Mouse (Mus musculus): Measurements from ENCODE around the gene Pex19. TPM values are rescaled to one million over a fixed set of nuclear protein-coding genes. Genes with fewer than 3 reads are reported as not detected.

Gene Pex19
- total and polyA plus RNA-seq, 2 experiments from 2014 or later, result 140 to 154 TPM

DNA sequence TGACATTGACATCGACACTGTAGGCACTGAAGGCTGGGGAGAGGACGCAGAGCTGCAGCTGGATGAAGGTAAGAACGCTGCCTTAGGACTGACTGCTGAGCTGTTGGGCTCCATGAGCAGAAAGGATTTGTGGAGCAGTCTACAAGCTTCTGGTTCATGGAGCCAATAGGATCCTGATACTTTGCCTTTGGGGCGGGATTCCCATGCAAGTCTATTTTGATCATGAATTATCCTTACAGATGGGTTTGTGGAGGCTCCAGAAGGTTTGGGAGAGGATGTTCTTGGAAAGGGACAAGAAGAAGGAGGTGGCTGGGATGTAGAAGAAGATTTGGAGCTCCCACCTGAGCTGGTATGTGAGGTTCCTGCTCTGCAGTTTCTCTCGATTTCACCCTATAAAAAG, 9.6 kb upstream of the Pex19 start:
- no peak overlapping the region for H3K27ac ChIP-seq (ENCODE audit: low read depth, low read length)
- no peak overlapping the region for H3K9ac ChIP-seq (replicated peaks; ENCODE audit: low read length, poor library complexity, severe bottlenecking)
- no peak overlapping the region for H3K4me3 ChIP-seq (ENCODE audit: low read depth, low read length)
- H3K4me1 ChIP-seq (ENCODE audit: insufficient read depth, low read length), result no peaks in the 10 kb centered on the region
- TF ChIP-seq CTCF (IDR thresholded peaks at IDR 0.05), result no peak
- no peak for ATAC-seq (ENCODE audit: low FRiP score)
- peaks cover 96% of the 10 kb centered on the region for H3K36me3 ChIP-seq (ENCODE audit: insufficient read depth, low read length)
- 97% methylated on average over 5 of the region's 5 CpGs for WGBS
- no peak for DNase-seq (ENCODE audit: low spot score)
- H3K4me2 ChIP-seq (ENCODE audit: low read depth, low read length, poor library complexity, severe bottlenecking), result no peak overlapping the region
- no peaks in the 10 kb centered on the region for H3K27me3 ChIP-seq (ENCODE audit: insufficient read depth, low read length)
- H3K9me3 ChIP-seq (ENCODE audit: low read length), result no peaks in the 10 kb centered on the region

DNA sequence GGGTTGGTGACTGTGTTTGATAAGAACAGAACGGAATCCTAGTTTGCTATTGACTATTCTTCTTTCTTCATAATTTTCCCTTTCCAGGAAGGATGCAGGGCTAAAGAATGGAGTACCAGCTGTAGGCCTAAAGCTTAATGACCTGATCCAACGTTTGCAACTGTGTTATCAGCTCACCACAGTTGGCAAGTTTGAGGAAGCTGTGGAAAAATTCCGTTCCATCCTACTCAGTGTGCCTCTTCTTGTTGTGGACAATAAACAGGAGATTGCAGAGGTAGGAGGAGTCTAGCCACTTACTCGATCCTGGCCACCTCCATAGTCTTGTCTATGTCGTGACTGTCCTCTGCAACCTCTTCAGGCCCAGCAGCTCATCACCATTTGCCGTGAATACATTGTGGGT, 7.5 kb upstream of the Pex19 start:
- WGBS, result 85% methylated on average over 6 of the region's 6 CpGs
- H3K27me3 ChIP-seq (ENCODE audit: insufficient read depth, low read length), result no peaks in the 10 kb centered on the region
- no peak overlapping the region for H3K27ac ChIP-seq (ENCODE audit: low read depth, low read length)
- no peak overlapping the region for H3K4me3 ChIP-seq (ENCODE audit: low read depth, low read length)
- no peaks in the 10 kb centered on the region for H3K9me3 ChIP-seq (ENCODE audit: low read length)
- no peak overlapping the region for H3K9ac ChIP-seq (replicated peaks; ENCODE audit: low read length, poor library complexity, severe bottlenecking)
- H3K4me2 ChIP-seq (ENCODE audit: low read depth, low read length, poor library complexity, severe bottlenecking), result no peak overlapping the region
- DNase-seq (ENCODE audit: low spot score) (no peak), ATAC-seq (ENCODE audit: low FRiP score) (no peak)
- no peaks in the 10 kb centered on the region for H3K4me1 ChIP-seq (ENCODE audit: insufficient read depth, low read length)
- no peak for TF ChIP-seq CTCF (IDR thresholded peaks at IDR 0.05)
- H3K36me3 ChIP-seq (ENCODE audit: insufficient read depth, low read length), result peaks cover 85% of the 10 kb centered on the region

DNA sequence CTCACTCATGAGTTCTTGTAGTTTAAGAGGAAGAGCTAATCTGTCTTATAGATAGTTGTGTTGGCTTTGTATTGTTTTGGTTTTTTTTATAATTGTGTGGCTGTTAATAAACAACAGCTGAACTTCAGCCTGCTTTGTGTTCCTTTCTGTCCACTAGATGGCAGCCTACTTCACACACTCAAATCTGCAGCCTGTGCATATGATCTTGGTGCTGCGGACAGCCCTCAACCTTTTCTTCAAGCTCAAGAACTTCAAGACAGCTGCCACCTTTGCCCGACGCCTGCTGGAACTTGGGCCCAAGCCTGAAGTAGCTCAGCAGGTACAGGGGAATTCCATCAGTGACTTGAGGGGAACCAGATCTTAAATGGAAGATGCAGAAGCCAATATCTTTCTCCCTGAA, 6.8 kb upstream of the Pex19 start:
- ATAC-seq (ENCODE audit: low FRiP score), result peak; percentile 63
- TF ChIP-seq CTCF (IDR thresholded peaks at IDR 0.05), result peak; percentile 86
- WGBS, result 41% methylated on average over 3 of the region's 3 CpGs

DNA sequence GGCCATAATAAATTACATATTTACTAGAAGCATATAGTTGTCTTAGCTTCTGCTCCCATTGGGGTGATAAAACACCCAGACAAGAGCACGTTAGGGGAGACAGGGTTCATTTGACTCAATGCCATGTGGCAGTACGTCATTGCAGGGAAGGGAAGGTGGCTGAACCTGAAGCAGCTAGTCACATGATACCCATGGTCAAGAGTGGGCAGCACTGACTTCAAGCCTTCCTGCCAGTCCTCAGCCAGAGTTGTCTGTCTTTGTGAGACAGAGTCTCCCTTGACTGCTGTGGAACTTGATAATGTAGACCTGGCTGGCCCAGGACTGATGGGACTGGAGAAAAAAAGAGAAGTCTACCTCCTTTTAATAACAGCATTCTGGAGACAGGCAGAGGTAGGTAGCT, 3.9 kb upstream of the Pex19 start:
- TF ChIP-seq CTCF (IDR thresholded peaks at IDR 0.05), result no peak

More for the DNA sequence above, 6.8 kb upstream of the Pex19 start:
- no peaks in the 10 kb centered on the region for H3K4me1 ChIP-seq (ENCODE audit: insufficient read depth, low read length)
- no peak overlapping the region for H3K4me3 ChIP-seq (ENCODE audit: low read depth, low read length)
- no peak overlapping the region for H3K9ac ChIP-seq (replicated peaks; ENCODE audit: low read length, poor library complexity, severe bottlenecking)
- peaks cover 79% of the 10 kb centered on the region for H3K36me3 ChIP-seq (ENCODE audit: insufficient read depth, low read length)
- H3K9me3 ChIP-seq (ENCODE audit: low read length), result no peaks in the 10 kb centered on the region
- no peaks in the 10 kb centered on the region for H3K27me3 ChIP-seq (ENCODE audit: insufficient read depth, low read length)
- H3K27ac ChIP-seq (ENCODE audit: low read depth, low read length), result no peak overlapping the region
- DNase-seq (ENCODE audit: low spot score), result peak; percentile 78
- no peak overlapping the region for H3K4me2 ChIP-seq (ENCODE audit: low read depth, low read length, poor library complexity, severe bottlenecking)

DNA sequence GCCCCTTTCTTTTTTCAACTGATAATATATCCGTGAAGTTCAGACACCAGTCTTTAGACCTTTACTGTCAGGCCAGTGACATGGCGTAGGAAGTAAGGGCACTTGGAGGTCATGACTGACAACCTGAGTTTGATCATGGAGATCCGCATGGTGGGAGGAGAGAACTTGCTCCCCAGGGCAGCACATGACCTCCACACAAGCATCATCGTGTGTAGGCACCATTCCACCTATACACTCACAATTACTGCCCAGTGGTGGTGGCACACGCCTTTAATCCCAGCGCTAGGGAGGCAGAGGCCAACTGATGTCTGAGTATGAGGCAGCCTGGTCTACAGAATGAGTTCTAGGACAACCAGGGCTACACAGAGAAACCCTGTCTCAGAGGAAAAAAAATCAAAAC, 2.0 kb upstream of the Pex19 start:
- whole genome bisulfite sequencing, result 83% methylated on average over 6 of the region's 6 CpGs
- TF ChIP-seq CTCF (IDR thresholded peaks at IDR 0.05), result no peak
- Histone ChIP-seq H3K9ac (replicated peaks; ENCODE audit: low read length, poor library complexity, severe bottlenecking) (no peak overlapping the region), H3K36me3 (ENCODE audit: insufficient read depth, low read length) (peaks cover 33% of the 10 kb centered on the region), H3K4me1 (ENCODE audit: insufficient read depth, low read length) (0 out of 2 replicates have a peak, but pooled peaks cover 9% of the 10 kb centered on the region), H3K27ac (ENCODE audit: low read depth, low read length) (no peak overlapping the region), H3K4me3 (ENCODE audit: low read depth, low read length) (no peak overlapping the region), H3K9me3 (ENCODE audit: low read length) (no peaks in the 10 kb centered on the region), H3K27me3 (ENCODE audit: insufficient read depth, low read length) (no peaks in the 10 kb centered on the region), H3K4me2 (ENCODE audit: low read depth, low read length, poor library complexity, severe bottlenecking) (no peak overlapping the region)
- no peak for ATAC-seq (ENCODE audit: low FRiP score)
- DNase-seq (ENCODE audit: low spot score), result no peak

More for the DNA sequence above, 3.9 kb upstream of the Pex19 start:
- Histone ChIP-seq H3K27me3 (ENCODE audit: insufficient read depth, low read length) (no peaks in the 10 kb centered on the region), H3K36me3 (ENCODE audit: insufficient read depth, low read length) (peaks cover 50% of the 10 kb centered on the region), H3K27ac (ENCODE audit: low read depth, low read length) (no peak overlapping the region), H3K9ac (replicated peaks; ENCODE audit: low read length, poor library complexity, severe bottlenecking) (no peak overlapping the region), H3K4me1 (ENCODE audit: insufficient read depth, low read length) (0 out of 2 replicates have a peak, but pooled peaks cover 8% of the 10 kb centered on the region), H3K4me3 (ENCODE audit: low read depth, low read length) (no peak overlapping the region), H3K4me2 (ENCODE audit: low read depth, low read length, poor library complexity, severe bottlenecking) (no peak overlapping the region), H3K9me3 (ENCODE audit: low read length) (no peaks in the 10 kb centered on the region)
- WGBS, result 80% methylated on average over 2 of the region's 2 CpGs
- ATAC-seq (ENCODE audit: low FRiP score), result no peak
- DNase-seq (ENCODE audit: low spot score), result no peak

DNA sequence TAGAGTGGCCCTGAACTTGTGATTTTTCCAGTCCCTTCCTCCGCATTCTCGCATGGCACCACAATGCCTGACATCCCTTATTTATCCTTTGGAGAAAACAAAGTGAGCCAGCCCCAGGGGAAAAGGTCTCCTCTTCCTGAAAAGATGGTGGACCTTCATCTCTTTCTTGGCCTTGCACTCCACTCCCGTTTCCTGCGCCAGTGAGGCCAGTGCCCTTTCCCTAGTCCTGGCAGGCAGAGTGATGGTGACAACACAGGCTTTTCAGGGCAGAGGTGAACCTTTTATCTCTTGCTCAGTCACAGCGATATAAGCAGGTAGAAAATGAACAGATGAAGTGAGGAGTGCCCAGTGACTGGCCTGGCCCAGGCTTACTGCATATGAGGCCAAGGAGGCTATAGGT, 932 bp downstream of the Pex19 start:
- no peaks in the 10 kb centered on the region for H3K9me3 ChIP-seq (ENCODE audit: low read length)
- DNase-seq (ENCODE audit: low spot score), result no peak
- H3K9ac ChIP-seq (replicated peaks; ENCODE audit: low read length, poor library complexity, severe bottlenecking), result peak overlapping the region; percentile 64; the same call in 1 of the 2 replicates
- WGBS, result 53% methylated on average over 5 of the region's 5 CpGs
- no peak overlapping the region for H3K27ac ChIP-seq (ENCODE audit: low read depth, low read length)
- no peaks in the 10 kb centered on the region for H3K27me3 ChIP-seq (ENCODE audit: insufficient read depth, low read length)
- 0 out of 2 replicates have a peak, but pooled peaks cover 9% of the 10 kb centered on the region for H3K4me1 ChIP-seq (ENCODE audit: insufficient read depth, low read length)
- H3K4me3 ChIP-seq (ENCODE audit: low read depth, low read length), result peak overlapping the region; percentile 66
- peak overlapping the region; percentile 53 for H3K4me2 ChIP-seq (ENCODE audit: low read depth, low read length, poor library complexity, severe bottlenecking)
- no peak for TF ChIP-seq CTCF (IDR thresholded peaks at IDR 0.05)
- no peak for ATAC-seq (ENCODE audit: low FRiP score)
- peaks cover 30% of the 10 kb centered on the region for H3K36me3 ChIP-seq (ENCODE audit: insufficient read depth, low read length)

Data from midbrain, postnatal 0 days (tissue).